Mouse (Mus musculus): ENCODE measurements around the gene Slc5a4b. TPM values are rescaled to one million over a fixed set of nuclear protein-coding genes. Genes with fewer than 3 reads are reported as not detected.

Slc5a4b gene
- polyA plus RNA-seq, 1 experiment from 2014 or later: 1.7 TPM

- H3K27me3 ChIP-seq (replicated peaks; ENCODE audit: control insufficient read depth, insufficient read depth, low read length): no peaks in the 10 kb centered on the region
- H3K4me1 ChIP-seq (replicated peaks; ENCODE audit: control insufficient read depth, insufficient read depth, low read length): no peaks in the 10 kb centered on the region
- H3K9ac ChIP-seq (ENCODE audit: low read depth, low read length): no peak overlapping the region
- no peak overlapping the region for H3K27ac ChIP-seq (ENCODE audit: low read depth, low read length)
- no peaks in the 10 kb centered on the region for H3K9me3 ChIP-seq (ENCODE audit: control insufficient read depth)
- H3K36me3 ChIP-seq (ENCODE audit: control insufficient read depth, insufficient read depth): no peaks in the 10 kb centered on the region
- no peak for TF ChIP-seq CTCF (IDR thresholded peaks at IDR 0.05; ENCODE audit: low read depth)
- H3K4me2 ChIP-seq (replicated peaks; ENCODE audit: low read depth): no peak overlapping the region
- ATAC-seq: no peak
- WGBS: 43% methylated on average over 4 of the region's 4 CpGs
- no peak overlapping the region for H3K4me3 ChIP-seq (ENCODE audit: low read depth, low read length)
Observed at GRCm38 (mm10) chr10:76132506-76132905, 21.7 kb upstream of the Slc5a4b start.

GRCm38 (mm10) chr10:76121495-76121894, 10.7 kb upstream of the Slc5a4b start:
- no peaks in the 10 kb centered on the region for H3K9me3 ChIP-seq (ENCODE audit: control insufficient read depth)
- no peak overlapping the region for H3K27ac ChIP-seq (ENCODE audit: low read depth, low read length)
- H3K27me3 ChIP-seq (replicated peaks; ENCODE audit: control insufficient read depth, insufficient read depth, low read length): no peaks in the 10 kb centered on the region
- H3K9ac ChIP-seq (ENCODE audit: low read depth, low read length): no peak overlapping the region
- no peak for TF ChIP-seq CTCF (IDR thresholded peaks at IDR 0.05; ENCODE audit: low read depth)
- WGBS: 37% methylated on average over 5 of the region's 5 CpGs
- ATAC-seq: no peak
- no peak overlapping the region for H3K4me2 ChIP-seq (replicated peaks; ENCODE audit: low read depth)
- H3K4me1 ChIP-seq (replicated peaks; ENCODE audit: control insufficient read depth, insufficient read depth, low read length): peaks cover 1% of the 10 kb centered on the region; the same call in 1 of the 2 replicates
- H3K4me3 ChIP-seq (ENCODE audit: low read depth, low read length): no peak overlapping the region
- H3K36me3 ChIP-seq (ENCODE audit: control insufficient read depth, insufficient read depth): no peaks in the 10 kb centered on the region

- Histone ChIP-seq H3K36me3 (ENCODE audit: control insufficient read depth, insufficient read depth) (no peaks in the 10 kb centered on the region), H3K4me3 (ENCODE audit: low read depth, low read length) (no peak overlapping the region), H3K4me1 (replicated peaks; ENCODE audit: control insufficient read depth, insufficient read depth, low read length) (no peaks in the 10 kb centered on the region), H3K9ac (ENCODE audit: low read depth, low read length) (no peak overlapping the region), H3K4me2 (replicated peaks; ENCODE audit: low read depth) (no peak overlapping the region), H3K27ac (ENCODE audit: low read depth, low read length) (peak overlapping the region; percentile 9; the same call in 1 of the 2 replicates), H3K9me3 (ENCODE audit: control insufficient read depth) (no peaks in the 10 kb centered on the region), H3K27me3 (replicated peaks; ENCODE audit: control insufficient read depth, insufficient read depth, low read length) (no peaks in the 10 kb centered on the region)
- no peak for ATAC-seq
- TF ChIP-seq CTCF (IDR thresholded peaks at IDR 0.05; ENCODE audit: low read depth): no peak
- 16% methylated on average over 4 of the region's 4 CpGs for WGBS
Observed at GRCm38 (mm10) chr10:76120124-76120711, 9.5 kb upstream of the Slc5a4b start.

- 0 out of 2 replicates have a peak, but pooled peaks have one; percentile 11 for ATAC-seq
- peak; percentile 63 for TF ChIP-seq CTCF (IDR thresholded peaks at IDR 0.05; ENCODE audit: low read depth)
- 15% methylated on average over 1 of the region's 1 CpGs for WGBS
Observed at GRCm38 (mm10) chr10:76118741-76119140, 8.0 kb upstream of the Slc5a4b start.

DNA sequence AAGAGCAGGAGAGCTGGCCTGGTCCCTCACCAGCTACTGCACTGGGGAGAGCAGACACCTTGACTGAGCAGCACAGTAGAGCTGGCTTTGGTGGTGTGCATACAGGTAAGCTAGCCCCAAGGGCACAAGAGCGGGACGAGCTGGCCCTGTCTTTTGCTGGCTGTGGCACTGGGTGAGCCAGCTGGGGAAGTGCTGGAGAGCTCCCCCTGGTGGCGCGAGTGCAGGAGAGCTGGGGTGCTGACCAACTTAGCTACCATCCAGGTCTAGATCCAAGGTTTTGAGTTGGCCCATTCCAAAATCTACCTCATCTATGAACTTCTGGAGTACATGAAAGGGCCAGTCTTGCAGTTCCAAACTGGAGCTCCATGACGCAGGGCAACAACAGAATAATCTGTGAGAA, 7.2 kb upstream of the Slc5a4b start:
- Histone ChIP-seq H3K9me3 (ENCODE audit: control insufficient read depth) (no peaks in the 10 kb centered on the region), H3K4me2 (replicated peaks; ENCODE audit: low read depth) (no peak overlapping the region; the same call in 1 of the 2 replicates), H3K36me3 (ENCODE audit: control insufficient read depth, insufficient read depth) (no peaks in the 10 kb centered on the region), H3K4me1 (replicated peaks; ENCODE audit: control insufficient read depth, insufficient read depth, low read length) (no peaks in the 10 kb centered on the region), H3K4me3 (ENCODE audit: low read depth, low read length) (no peak overlapping the region), H3K27ac (ENCODE audit: low read depth, low read length) (no peak overlapping the region), H3K27me3 (replicated peaks; ENCODE audit: control insufficient read depth, insufficient read depth, low read length) (no peaks in the 10 kb centered on the region), H3K9ac (ENCODE audit: low read depth, low read length) (no peak overlapping the region)
- 49% methylated on average over 5 of the region's 5 CpGs for WGBS
- TF ChIP-seq CTCF (IDR thresholded peaks at IDR 0.05; ENCODE audit: low read depth): peak; percentile 89
- peak; percentile 34; the same call in 1 of the 2 replicates for ATAC-seq

More at GRCm38 (mm10) chr10:76118741-76119140, 8.0 kb upstream of the Slc5a4b start:
- Histone ChIP-seq H3K9ac (ENCODE audit: low read depth, low read length) (no peak overlapping the region), H3K27ac (ENCODE audit: low read depth, low read length) (no peak overlapping the region), H3K4me3 (ENCODE audit: low read depth, low read length) (no peak overlapping the region), H3K4me1 (replicated peaks; ENCODE audit: control insufficient read depth, insufficient read depth, low read length) (no peaks in the 10 kb centered on the region), H3K27me3 (replicated peaks; ENCODE audit: control insufficient read depth, insufficient read depth, low read length) (no peaks in the 10 kb centered on the region), H3K36me3 (ENCODE audit: control insufficient read depth, insufficient read depth) (no peaks in the 10 kb centered on the region), H3K4me2 (replicated peaks; ENCODE audit: low read depth) (no peak overlapping the region), H3K9me3 (ENCODE audit: control insufficient read depth) (no peaks in the 10 kb centered on the region)

- H3K4me3 ChIP-seq (ENCODE audit: low read depth, low read length): no peak overlapping the region
- H3K9me3 ChIP-seq (ENCODE audit: control insufficient read depth): no peaks in the 10 kb centered on the region
- H3K4me1 ChIP-seq (replicated peaks; ENCODE audit: control insufficient read depth, insufficient read depth, low read length): 0 out of 2 replicates have a peak, but pooled peaks cover 13% of the 10 kb centered on the region
- 9% methylated on average over 9 of the region's 9 CpGs for WGBS
- TF ChIP-seq CTCF (IDR thresholded peaks at IDR 0.05; ENCODE audit: low read depth): no peak
- H3K4me2 ChIP-seq (replicated peaks; ENCODE audit: low read depth): peak overlapping the region; percentile 30
- H3K9ac ChIP-seq (ENCODE audit: low read depth, low read length): no peak overlapping the region
- peak; percentile 67 for ATAC-seq
- no peaks in the 10 kb centered on the region for H3K27me3 ChIP-seq (replicated peaks; ENCODE audit: control insufficient read depth, insufficient read depth, low read length)
- no peaks in the 10 kb centered on the region for H3K36me3 ChIP-seq (ENCODE audit: control insufficient read depth, insufficient read depth)
- H3K27ac ChIP-seq (ENCODE audit: low read depth, low read length): peak overlapping the region; percentile 22; the same call in 1 of the 2 replicates
Observed at GRCm38 (mm10) chr10:76097368-76097767, 13.4 kb downstream of the Slc5a4b start.

All from intestine, postnatal 0 days (tissue).